Mouse (Mus musculus) hematopoietic stem cell, adult 5-6 weeks (primary cell): ENCODE measurements around the gene Nfatc2. TPM values are rescaled to one million over a fixed set of nuclear protein-coding genes. Genes with fewer than 3 reads are reported as not detected.

Experiments
- ATAC-seq, 2 experiments: fragments of 125-278 bp in 1 of 2; replicated peaks in 1 of 2; 2 replicates each; pipeline ENCODE4 v1.8.0; 2016 to 2017; ENCODE audit warnings: inconsistent platforms in 2 of 2, mild to moderate bottlenecking in 2 of 2, moderate number of reproducible peaks in 2 of 2, low read depth in 1 of 2, moderate TSS enrichment in 1 of 2; ENCODE audit not compliant: low FRiP score in 2 of 2, poor library complexity in 2 of 2, severe bottlenecking in 2 of 2, insufficient read depth in 1 of 2, low TSS enrichment in 1 of 2
- total RNA-seq: library from RNA; stranded (forward); fragments of 172-1452, 232-1000 nt; gene quantifications from 2 replicates; pipeline ENCODE4 v1.2.3, GENCODE M21; 2017

Gene Nfatc2
- total RNA-seq, 1 experiment from 2014 or later, result 5.6 TPM

- peak; percentile 30 to 50; a peak in 3 of 4 replicates for ATAC-seq
Observed at GRCm38 (mm10) chr2:168555897-168556670, 45.4 kb downstream of the Nfatc2 start.

- ATAC-seq, result 0 out of 4 replicates have a peak, but pooled peaks have one; percentile 29 to 31
Observed at GRCm38 (mm10) chr2:168553541-168553961, 47.9 kb downstream of the Nfatc2 start.

- ATAC-seq, result no peak
Observed at GRCm38 (mm10) chr2:168552405-168552804, 49.1 kb downstream of the Nfatc2 start.

GRCm38 (mm10) chr2:168551218-168551617 is 50.2 kb downstream of the Nfatc2 start:
- ATAC-seq, result no peak

- ATAC-seq, result no peak
Observed at GRCm38 (mm10) chr2:168549326-168549725, 52.1 kb downstream of the Nfatc2 start.

GRCm38 (mm10) chr2:168548008-168548407 is 53.4 kb downstream of the Nfatc2 start:
- ATAC-seq, result no peak

- ATAC-seq, result no peak
Observed at GRCm38 (mm10) chr2:168545901-168546557, 55.4 kb downstream of the Nfatc2 start.

GRCm38 (mm10) chr2:168544102-168544501 is 57.4 kb downstream of the Nfatc2 start:
- no peak for ATAC-seq

- no peak for ATAC-seq
Observed at GRCm38 (mm10) chr2:168543026-168543425, 58.4 kb downstream of the Nfatc2 start.

- no peak for ATAC-seq
Observed at GRCm38 (mm10) chr2:168541223-168541622, 60.2 kb downstream of the Nfatc2 start.

GRCm38 (mm10) chr2:168539594-168540222 is 61.7 kb downstream of the Nfatc2 start:
- peak; percentile 57 to 71 for ATAC-seq

GRCm38 (mm10) chr2:168539026-168539425 is 62.4 kb downstream of the Nfatc2 start:
- ATAC-seq, result peak; percentile 34 to 44; a peak in 1 of 4 replicates

- ATAC-seq, result no peak
Observed at GRCm38 (mm10) chr2:168532061-168532833, 69.2 kb downstream of the Nfatc2 start.

- ATAC-seq, result no peak
Observed at GRCm38 (mm10) chr2:168528551-168528950, 72.9 kb downstream of the Nfatc2 start.

GRCm38 (mm10) chr2:168527430-168527792 is 74.0 kb downstream of the Nfatc2 start:
- no peak for ATAC-seq

GRCm38 (mm10) chr2:168526547-168527429 is 74.7 kb downstream of the Nfatc2 start:
- ATAC-seq, result no peak
